Mouse (Mus musculus): ENCODE measurements around the gene Zfp710.
A peak's percentile ranks its signal among the peaks of the same experiment; 100 is the strongest.
"Not testable (repeated sequence)": the region's sequence is repeated elsewhere in the genome, so short reads cannot be mapped to it uniquely, and the experiment has no call there.

The Zfp710 gene

DNA sequence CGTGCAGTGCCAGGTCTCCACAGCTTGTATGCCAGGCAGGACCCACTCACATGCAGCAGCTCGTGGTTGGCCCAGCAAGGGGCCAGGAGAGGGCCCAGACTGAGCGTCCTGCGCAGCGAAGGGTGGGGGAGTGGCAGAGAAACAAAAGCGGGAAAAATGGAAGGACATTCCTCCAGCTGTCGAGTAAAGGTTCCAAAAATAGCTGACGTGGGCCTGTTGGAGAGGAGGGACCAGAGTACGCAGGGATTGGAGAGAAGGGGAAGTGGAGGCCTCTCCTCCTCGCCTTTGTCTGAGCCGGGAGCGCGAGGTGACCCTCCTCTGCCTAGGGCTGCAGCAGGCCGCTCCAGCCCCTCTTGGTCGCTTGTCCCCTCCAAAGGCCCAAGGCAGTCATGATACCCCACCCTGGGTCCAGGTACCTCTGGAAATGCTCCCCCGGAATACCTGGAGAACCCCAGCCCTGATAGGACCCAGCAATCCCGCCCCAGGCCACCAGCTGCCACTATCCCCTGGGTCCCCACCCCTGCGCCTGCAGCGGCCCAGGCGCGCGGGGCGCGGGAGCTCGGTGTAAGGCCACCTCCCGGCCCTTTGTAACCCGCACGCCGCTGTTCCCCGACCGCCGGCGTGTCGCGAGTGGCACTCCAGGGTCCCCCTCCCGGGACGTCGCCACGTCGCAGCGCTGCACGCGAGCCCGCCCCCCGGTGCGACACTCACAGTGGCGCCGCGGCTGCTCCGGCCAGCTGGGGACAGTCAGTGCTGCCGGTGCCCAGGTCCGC is 90.0 kb downstream of the Zfp710 start:
- no peak for DNase-seq (ENCODE audit: low read depth, low spot score)

DNA sequence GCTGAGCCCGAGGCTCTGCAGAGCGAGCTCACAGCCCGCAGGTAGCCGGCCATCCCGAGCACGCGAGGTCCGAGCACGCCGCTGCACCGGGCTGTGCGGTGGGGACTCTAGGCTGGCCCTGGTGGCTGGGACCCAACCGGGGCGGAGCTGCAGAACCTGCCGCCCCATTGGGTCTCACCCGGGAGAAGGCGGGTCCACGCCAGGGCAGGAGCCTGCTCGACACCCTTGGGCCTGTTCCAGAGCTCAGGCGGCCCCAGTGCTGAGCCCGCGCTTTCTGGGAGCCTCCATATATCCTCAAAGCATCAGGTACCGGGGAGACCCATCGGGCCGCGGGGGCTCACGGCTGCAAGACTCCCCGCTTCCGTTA is 90.6 kb downstream of the Zfp710 start, which contains the start of gene Idh2:
TSS of gene Idh2 (minus strand) at position 169 of the 367 bp plus-strand sequence.
- DNase-seq (ENCODE audit: low read depth, low spot score), result peak; percentile 65

DNA sequence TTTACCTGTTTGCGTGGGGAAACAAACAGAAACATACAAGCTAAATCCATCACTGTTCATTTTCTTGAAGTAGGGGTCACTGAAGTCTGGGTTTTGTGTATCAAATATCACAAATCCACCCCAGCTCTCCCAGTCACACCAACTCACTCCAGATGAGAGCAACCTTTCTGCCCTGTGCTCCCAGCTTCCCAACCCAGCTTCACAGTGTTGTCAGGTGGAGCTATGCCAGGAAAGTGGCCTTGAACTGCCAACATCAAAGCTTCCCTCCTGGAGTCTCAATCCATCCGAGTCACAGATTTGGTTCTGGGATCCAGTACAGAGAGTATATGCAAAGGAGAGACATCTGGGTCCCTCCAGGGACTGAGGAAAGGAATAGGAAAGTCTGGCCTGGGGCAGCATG is 91.5 kb downstream of the Zfp710 start:
- no peak for DNase-seq (ENCODE audit: low read depth, low spot score)

DNA sequence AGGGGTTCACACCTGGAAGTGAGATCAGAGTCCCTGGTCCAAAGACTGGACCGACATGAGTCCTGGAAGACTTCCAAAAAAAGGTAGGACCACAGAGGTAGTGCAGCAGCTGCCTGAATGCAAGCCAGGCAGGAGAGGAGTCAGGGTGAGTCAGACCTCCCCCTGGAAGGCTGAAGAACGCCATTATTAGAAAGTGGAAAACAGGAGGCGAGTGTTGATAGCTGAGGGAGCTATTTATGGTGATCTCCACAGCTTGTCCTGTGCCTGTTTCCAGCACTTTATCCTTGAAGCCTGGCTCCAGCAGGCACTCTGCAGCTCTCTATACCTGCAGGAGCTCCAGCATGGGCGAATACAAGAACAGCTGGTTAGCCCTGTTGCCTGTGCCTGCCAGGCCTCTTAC is 94.6 kb downstream of the Zfp710 start:
- DNase-seq (ENCODE audit: low read depth, low spot score), result no peak

DNA sequence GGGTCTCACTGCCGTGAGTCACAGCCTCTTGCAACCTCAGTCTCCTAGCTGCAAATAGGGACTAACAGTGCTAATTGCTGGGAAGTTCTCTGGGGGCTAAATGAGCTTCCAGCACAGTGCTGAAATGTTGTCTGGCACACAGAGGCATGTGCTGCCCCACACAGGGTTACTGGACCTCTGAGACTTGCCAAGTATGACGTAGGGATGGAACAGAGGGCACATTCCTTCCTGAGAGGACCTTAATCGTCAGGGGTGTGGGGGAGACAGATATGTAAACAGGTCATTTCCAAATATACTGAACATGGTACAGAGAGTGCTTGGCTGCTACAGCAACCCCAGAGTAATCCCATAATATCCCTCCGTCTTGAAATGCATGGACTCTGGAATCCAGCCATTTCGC is 96.5 kb downstream of the Zfp710 start:
- DNase-seq (ENCODE audit: low read depth, low spot score), result no peak

DNA sequence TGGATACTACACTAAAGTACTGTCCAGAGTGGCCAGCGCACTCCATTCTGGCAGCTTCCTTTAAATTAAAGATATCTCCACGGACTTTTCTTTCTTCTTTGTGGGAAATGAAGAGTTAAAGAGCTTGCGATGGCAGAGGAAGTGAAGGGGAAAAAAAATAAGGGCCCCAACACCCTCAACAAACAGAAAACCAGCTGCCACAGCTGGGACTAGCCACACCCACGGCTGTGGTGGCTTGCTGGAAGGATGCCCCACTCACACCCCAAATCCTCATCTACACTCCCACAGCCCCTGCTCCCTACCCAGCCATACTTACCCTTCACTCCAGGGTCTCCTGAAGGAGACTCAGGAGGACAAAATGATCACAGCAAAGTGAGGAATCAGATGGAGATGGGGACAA is 98.5 kb downstream of the Zfp710 start:
- DNase-seq (ENCODE audit: low read depth, low spot score), result no peak

DNA sequence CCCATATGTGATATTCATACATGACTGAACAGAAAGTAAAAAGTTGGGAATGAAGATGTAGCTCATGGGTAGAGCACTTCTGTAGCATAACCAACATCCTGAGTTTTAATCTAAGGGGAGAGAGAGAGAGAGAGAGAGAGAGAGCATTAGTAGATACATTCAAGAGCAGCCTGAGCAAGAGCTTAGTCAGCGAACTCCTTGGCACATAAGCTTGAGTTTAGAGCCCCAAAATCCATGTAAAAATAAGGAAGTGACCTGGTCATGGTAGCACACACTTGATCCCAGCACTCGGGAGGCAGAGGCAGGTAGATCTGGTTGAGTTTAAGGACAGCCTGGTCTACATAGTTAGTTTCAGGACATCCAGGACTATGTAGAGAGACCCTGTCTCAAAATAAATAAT is 99.1 kb downstream of the Zfp710 start:
- DNase-seq (ENCODE audit: low read depth, low spot score), result no peak

DNA sequence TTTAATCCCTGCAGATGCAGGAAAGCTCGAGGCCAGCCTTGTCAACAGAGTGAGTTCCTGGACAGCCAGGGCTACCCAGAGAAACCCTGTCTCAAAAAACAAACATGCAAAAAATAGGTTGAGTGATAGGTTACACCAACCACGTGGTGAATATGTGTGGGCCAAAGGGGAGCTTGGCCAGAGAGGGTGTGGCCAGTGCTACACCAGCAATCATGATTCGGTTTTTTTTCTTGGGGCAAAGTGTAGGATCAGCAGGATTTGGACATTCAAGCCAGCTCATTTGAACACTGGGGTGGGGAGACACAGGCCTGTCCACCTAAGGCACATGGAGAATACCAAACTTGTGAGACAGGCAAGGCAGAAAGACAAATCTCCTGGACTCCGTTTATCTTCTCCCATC is 104.7 kb downstream of the Zfp710 start:
- DNase-seq (ENCODE audit: low read depth, low spot score), result no peak

DNA sequence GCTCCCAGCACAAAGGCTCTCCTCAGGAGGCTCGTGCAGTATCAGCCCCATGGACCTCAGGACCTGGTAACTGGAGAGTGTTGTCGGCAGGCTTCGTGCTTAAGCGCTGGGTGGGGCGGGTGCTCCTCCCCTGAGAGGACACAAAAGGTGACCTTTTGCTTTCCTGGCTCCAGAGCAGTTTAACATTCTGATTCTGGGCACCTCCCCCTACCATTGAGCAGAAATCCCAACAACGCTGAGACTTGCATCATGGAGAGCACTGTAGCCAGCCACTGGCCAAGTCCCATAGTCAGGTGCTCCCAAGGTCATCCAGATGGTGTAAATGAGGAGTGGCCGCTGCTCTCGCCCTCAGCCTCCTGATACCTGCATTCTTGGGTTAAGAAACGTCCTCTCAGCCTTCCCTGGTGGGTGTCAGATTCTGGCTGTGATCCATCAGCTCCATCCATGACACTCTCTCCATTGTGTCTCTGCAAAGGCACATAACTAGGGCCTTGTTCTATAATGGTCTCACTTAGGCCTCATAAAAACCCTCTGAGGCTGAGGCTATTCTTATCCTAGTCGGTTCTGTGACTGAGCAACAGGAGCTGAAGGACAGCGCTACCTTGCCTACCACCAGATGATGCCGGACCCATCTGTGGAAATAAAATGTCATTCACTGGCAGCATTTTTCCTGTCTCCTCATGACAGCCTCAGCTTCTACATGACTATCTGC is 105.9 kb downstream of the Zfp710 start:
- no peak for DNase-seq (ENCODE audit: low read depth, low spot score)

DNA sequence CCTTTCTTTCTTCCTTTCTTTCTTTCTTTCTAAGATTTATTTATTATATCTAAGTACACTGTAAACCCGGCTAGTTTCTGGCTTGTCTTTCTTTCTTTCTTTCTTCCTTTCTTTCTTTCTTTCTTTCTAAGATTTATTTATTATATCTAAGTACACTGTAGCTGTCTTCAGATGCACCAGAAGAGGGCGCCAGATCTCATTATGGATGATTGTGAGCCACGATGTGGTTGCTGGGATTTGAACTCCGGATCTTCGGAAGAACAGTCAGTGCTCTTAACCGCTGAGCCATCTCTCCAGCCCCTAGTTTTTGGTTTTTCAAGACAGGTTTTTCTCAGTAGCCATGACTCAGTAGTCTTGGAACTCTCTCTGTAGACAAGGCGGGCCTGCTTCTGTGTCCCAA is 106.7 kb downstream of the Zfp710 start:
- not testable (repeated sequence) for DNase-seq (ENCODE audit: low read depth, low spot score)

DNA sequence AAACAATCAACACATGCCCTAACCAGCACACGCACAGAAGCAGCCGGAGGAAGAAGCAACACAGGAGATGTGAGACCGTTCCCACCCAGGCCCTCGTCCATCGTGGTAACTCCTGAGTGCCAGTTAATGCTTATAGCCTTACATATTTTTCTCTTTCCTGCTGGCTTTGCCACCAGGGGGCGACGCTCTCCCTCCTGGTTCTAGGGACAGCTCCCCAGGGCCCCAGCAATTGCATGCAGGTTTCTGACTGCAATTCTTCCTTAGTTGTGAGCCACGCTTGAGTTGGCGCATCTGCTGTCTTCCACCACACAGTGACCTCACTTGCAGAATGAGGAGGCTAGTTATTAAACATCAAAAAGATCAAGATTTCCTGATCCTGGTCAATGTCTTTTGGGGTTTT is 107.9 kb downstream of the Zfp710 start:
- DNase-seq (ENCODE audit: low read depth, low spot score), result no peak

DNA sequence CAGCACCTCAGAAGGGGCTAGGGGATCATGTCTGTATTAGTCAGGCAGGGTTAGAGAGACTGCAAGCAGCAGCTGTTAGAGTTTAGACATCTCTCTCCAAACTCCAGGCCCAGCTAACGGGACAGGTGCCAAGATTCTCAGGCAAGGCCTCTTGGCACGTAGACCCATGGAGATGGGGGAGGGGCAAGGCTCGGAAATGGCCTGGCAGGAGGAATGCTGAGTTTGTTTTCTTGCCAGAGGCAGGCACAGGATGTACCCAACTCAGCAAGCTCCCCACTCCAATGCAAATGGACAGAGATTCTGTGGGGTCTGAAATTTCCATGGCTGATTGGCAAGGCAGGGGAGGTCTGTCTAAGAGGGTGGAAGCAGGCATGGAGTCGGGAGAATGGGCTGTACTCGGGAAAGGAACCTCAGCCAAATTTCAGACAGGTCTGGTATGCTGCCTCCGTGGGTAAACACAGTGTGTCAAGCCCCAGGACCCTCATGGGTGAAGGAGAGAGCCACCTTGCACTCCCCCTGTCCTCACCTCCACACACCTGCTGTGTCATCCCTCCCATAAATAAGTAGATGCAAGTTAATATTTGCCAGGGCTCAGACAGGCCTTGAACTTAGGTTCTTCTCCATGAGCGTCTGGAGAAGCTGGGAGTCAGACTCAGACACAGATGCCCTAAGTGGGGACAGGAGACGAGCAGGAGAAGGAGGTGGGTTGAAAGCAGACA is 110.0 kb downstream of the Zfp710 start:
- no peak for DNase-seq (ENCODE audit: low read depth, low spot score)

DNA sequence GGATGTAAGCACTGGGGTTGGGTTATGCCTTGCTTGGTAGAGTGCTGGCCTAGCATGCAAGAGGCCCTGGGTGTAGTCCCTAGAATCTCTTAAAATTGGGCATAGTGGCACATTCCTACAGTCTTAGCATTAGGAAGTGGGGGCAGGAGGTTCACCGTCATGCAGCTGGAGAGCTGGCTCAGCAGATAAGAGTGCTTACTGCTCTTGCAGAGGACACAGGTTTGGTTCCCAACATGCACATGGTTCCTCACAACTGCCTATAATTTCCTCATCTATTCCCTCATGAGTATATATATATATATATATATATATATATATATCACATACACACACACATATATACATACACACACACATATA is 110.5 kb downstream of the Zfp710 start:
- no peak for DNase-seq (ENCODE audit: low read depth, low spot score)

DNA sequence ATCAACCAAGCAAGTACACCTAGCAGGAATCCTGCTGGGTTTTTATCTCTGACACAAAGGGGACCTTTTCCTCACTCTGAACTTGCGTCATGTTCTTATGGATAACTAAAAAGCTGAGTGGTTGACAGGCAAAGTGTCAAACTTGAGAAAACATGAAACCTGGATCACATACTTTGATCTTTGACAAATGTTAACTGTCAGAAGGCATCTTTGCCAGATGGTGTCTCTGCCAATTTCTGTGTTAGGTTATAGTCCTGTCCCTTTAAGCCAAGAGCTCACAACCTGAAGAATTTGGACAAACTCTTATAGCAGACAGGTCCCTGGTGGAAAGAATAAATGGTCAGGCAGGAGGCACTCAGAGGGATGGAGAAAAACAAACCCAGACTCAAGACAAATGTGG is 113.8 kb downstream of the Zfp710 start:
- DNase-seq (ENCODE audit: low read depth, low spot score), result no peak

DNA sequence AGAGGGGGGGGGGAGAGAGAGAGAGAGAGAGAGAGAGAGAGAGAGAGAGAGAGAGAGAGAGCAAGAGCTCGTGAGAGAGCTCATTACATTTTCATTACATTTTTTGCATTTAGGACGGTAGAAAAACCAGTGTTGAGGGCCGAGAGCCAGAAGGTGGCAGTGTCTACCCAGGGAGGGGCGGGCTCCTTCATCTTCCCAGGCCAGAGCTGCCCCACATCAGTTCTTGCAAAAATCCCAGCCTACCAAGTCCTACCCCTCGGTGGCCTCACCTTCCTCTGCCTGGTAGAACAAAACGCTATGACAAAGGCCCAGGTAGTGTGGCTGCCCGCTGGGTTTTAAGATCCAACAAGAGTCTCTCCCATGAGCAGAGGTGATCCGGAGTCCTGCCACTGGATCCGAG is 116.2 kb downstream of the Zfp710 start:
- peak; percentile 34 for DNase-seq (ENCODE audit: low read depth, low spot score)

All from retina, adult 2 months (tissue).